Mouse (Mus musculus) intestine, embryonic 14.5 days (tissue): ENCODE measurements at regions not wholly inside any gene's neighbourhood (a gene's known extent, or its start where the extent isn't known, plus 50 kb on each side); places are given as distances from the start of the nearest gene placed in this dataset.

Experiments used
- ATAC-seq: fragments of 200-750 bp; cut with Nextera tagmentation; replicated peaks from 2 replicates; pipeline ENCODE4 v1.8.0; 2017; ENCODE audit warnings: low read depth, moderate number of reproducible peaks, moderate TSS enrichment, moderate library complexity; ENCODE audit not compliant: low FRiP score, low TSS enrichment
- DNase-seq: peaks from one replicate; pipeline ENCODE4 v3.0.0-alpha.2; 2018; ENCODE audit warnings: low spot score
- H3K27ac ChIP-seq: fragments of 300-500 bp; sonication (generic); 2 replicates; pipeline ENCODE4 v1.5.1; 2014; ENCODE audit warnings: low read depth, mild to moderate bottlenecking, control low read depth
- H3K27me3 ChIP-seq: fragments of 300-500 bp; sonication (generic); replicated peaks from 2 replicates; pipeline ENCODE4 v1.6.1; 2014; ENCODE audit warnings: low read length, control low read depth; ENCODE audit not compliant: control insufficient read depth, insufficient read depth
- H3K36me3 ChIP-seq: fragments of 300-500 bp; sonication (generic); 2 replicates; pipeline ENCODE4 v1.6.1; 2014; ENCODE audit warnings: low read length, control low read depth; ENCODE audit not compliant: control insufficient read depth, insufficient read depth
- H3K4me1 ChIP-seq: fragments of 300-500 bp; sonication (generic); replicated peaks from 2 replicates; pipeline ENCODE4 v1.6.1; 2014; ENCODE audit warnings: low read length, control low read depth, mixed read lengths; ENCODE audit not compliant: control insufficient read depth, insufficient read depth
- H3K4me2 ChIP-seq: fragments of 300-500 bp; sonication (generic); 2 replicates; pipeline ENCODE4 v1.6.1; 2014; ENCODE audit warnings: low read length
- H3K4me3 ChIP-seq: fragments of 300-500 bp; sonication (generic); 2 replicates; pipeline ENCODE4 v1.5.1; 2014; ENCODE audit warnings: low read depth, low read length, control low read depth, mixed read lengths
- H3K9ac ChIP-seq: fragments of 300-500 bp; sonication (generic); 2 replicates; pipeline ENCODE4 v1.6.1; 2014; ENCODE audit warnings: mild to moderate bottlenecking, low read length
- H3K9me3 ChIP-seq: fragments of 300-500 bp; sonication (generic); 2 replicates; pipeline ENCODE4 v1.6.1; 2016; ENCODE audit warnings: low read length, control low read depth; ENCODE audit not compliant: control insufficient read depth
- WGBS: fragments of 180-500 bp; shearing (Covaris S2); extraction: QIAGEN DNeasy Blood & Tissue Kit; methylation state at CpG from one replicate; pipeline ENCODE4 v1.1.7; 2014; 5-methylcytosine and 5-hydroxymethylcytosine counted together

GRCm38 (mm10) chr8:109373977-109374376 lies 119.8 kb upstream of the Pmfbp1 start:
- 63% methylated on average over 2 of the region's 2 CpGs for WGBS
- no peak overlapping the region for H3K27ac ChIP-seq
- no peak overlapping the region for H3K9ac ChIP-seq
- H3K4me1 ChIP-seq = no peaks in the 10 kb centered on the region
- H3K36me3 ChIP-seq = no peaks in the 10 kb centered on the region
- no peak overlapping the region for H3K4me3 ChIP-seq
- H3K27me3 ChIP-seq = no peaks in the 10 kb centered on the region
- no peak; the same call in 1 of the 2 replicates for ATAC-seq
- DNase-seq = no peak
- H3K4me2 ChIP-seq = no peak overlapping the region
- no peaks in the 10 kb centered on the region for H3K9me3 ChIP-seq

DNA sequence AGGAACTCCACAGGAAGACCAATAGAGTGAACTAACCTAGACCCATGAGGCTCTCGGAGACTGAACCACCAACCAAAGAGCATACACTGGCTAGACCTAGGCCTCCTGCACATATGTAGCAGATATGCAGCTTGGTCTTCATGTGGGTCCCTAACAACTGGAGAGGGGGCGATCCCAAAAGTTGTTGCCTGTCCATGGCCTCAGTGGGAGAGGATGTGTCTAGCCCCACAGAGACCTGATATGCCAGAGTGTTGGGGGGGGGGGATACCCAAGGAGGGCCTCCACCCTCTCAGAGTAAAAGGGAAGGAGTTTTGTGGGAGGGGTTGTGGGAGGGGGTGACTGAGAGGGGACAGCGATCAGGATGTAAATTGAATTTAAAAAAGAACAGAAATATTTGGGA lies 108.9 kb upstream of the Pmfbp1 start:
- Histone ChIP-seq H3K36me3 (no peaks in the 10 kb centered on the region), H3K27ac (no peak overlapping the region), H3K4me2 (no peak overlapping the region), H3K9me3 (no peaks in the 10 kb centered on the region), H3K4me3 (no peak overlapping the region), H3K27me3 (no peaks in the 10 kb centered on the region), H3K4me1 (no peaks in the 10 kb centered on the region), H3K9ac (no peak overlapping the region)
- DNase-seq (no peak), ATAC-seq (no peak)
- 95% methylated on average over 3 of the region's 3 CpGs for WGBS

DNA sequence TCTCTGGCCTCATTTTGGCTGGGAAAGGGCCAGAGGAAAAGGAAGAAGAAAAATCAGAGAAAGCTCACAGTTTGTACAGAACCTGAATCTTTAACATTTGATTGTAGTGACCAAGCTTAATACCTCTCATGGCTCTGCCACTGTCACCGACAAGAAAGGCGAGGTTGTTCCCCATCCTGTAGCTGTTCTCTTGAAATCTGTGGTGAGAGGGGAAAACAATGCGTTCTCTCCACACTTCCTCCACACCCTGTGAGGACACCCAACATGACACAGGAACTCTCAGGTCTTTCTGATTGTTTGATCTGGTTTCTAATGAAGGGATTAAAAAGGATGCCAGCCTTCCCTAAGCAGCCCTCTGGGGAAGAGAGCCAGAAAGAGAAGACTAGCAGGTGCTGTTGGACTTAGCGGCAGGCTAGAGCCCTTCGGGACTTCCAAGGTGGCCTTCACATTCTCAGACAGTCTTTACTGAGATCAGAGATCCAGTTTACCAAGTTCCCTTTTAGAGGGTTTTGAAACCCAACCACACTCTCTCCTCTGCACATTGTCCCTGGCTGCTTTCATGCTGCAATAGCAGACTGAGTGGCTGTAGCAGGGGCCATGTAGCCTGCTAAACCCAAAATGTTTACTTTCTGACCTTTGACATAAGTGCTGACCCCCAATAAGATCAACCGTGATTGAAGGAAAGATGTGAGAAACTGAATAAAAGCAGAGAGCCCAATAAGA lies 98.5 kb upstream of the Pmfbp1 start:
- H3K9ac ChIP-seq = no peak overlapping the region
- H3K27me3 ChIP-seq = no peaks in the 10 kb centered on the region
- H3K27ac ChIP-seq = no peak overlapping the region
- WGBS = 83% methylated on average over 6 of the region's 6 CpGs
- no peak overlapping the region for H3K4me3 ChIP-seq
- DNase-seq (no peak), ATAC-seq (no peak)
- H3K4me1 ChIP-seq = no peaks in the 10 kb centered on the region
- no peaks in the 10 kb centered on the region for H3K36me3 ChIP-seq
- no peaks in the 10 kb centered on the region for H3K9me3 ChIP-seq
- H3K4me2 ChIP-seq = no peak overlapping the region

DNA sequence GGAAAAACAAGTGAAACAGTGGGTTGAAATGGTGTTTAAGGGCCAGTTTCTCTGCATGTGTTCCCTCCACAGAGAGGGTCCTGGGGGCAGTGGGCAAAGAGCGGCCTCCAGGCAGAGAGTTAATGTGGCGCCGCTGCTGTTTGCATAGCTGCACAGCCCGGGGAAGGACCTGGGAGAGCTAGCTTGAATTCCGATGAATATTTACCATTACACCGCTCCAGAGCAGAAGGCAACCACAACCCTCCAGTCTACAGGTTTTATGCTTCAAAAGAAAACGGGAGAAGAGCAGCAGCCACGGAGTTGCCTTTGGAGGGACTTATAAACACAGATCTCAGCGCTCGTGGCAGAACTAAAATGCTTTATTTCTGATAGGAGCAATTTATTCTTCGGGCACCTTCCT lies 94.2 kb upstream of the Pmfbp1 start:
- WGBS = 47% methylated on average over 11 of the region's 11 CpGs
- DNase-seq (no peak), ATAC-seq (no peak)
- H3K27ac ChIP-seq = no peak overlapping the region
- H3K9me3 ChIP-seq = no peaks in the 10 kb centered on the region
- H3K4me1 ChIP-seq = no peaks in the 10 kb centered on the region
- no peaks in the 10 kb centered on the region for H3K27me3 ChIP-seq
- no peak overlapping the region for H3K4me3 ChIP-seq
- H3K4me2 ChIP-seq = no peak overlapping the region
- H3K9ac ChIP-seq = no peak overlapping the region
- no peaks in the 10 kb centered on the region for H3K36me3 ChIP-seq

DNA sequence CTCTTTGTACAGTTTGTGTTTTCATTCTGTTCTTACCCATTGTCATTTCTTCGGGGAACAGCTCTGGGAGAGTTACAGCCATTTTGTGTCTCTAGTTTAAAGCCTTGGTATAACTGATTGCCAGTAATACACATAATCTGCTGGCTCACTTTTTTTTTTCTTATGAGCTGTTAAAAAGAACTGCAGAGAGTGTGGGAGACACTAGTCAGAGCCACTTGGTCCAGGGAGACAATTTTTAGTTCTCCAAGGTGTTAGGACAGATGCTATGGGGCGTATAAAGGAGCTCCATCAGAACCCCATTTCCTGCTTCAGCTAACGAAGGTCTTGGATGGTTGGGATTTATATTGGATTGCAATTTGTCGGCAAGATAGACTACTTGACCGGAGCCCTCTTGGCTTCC lies 93.6 kb upstream of the Pmfbp1 start:
- Histone ChIP-seq H3K4me1 (no peaks in the 10 kb centered on the region), H3K36me3 (no peaks in the 10 kb centered on the region), H3K4me2 (no peak overlapping the region), H3K9ac (no peak overlapping the region), H3K27ac (no peak overlapping the region), H3K4me3 (no peak overlapping the region), H3K27me3 (no peaks in the 10 kb centered on the region), H3K9me3 (no peaks in the 10 kb centered on the region)
- ATAC-seq (no peak), DNase-seq (no peak)
- WGBS = 94% methylated on average over 5 of the region's 5 CpGs

- no peaks in the 10 kb centered on the region for H3K9me3 ChIP-seq
- DNase-seq (no peak), ATAC-seq (no peak)
- H3K9ac ChIP-seq = no peak overlapping the region
- H3K4me2 ChIP-seq = no peak overlapping the region
- no peak overlapping the region for H3K27ac ChIP-seq
- H3K36me3 ChIP-seq = no peaks in the 10 kb centered on the region
- no peaks in the 10 kb centered on the region for H3K4me1 ChIP-seq
- no peak overlapping the region for H3K4me3 ChIP-seq
- H3K27me3 ChIP-seq = no peaks in the 10 kb centered on the region
- WGBS = 57% methylated on average over 5 of the region's 5 CpGs
Observed at GRCm38 (mm10) chr8:109407913-109408312, 85.9 kb upstream of the Pmfbp1 start.

- WGBS = 83% methylated on average over 6 of the region's 6 CpGs
- H3K27me3 ChIP-seq = no peaks in the 10 kb centered on the region
- H3K4me3 ChIP-seq = no peak overlapping the region
- DNase-seq (no peak), ATAC-seq (no peak)
- no peak overlapping the region for H3K27ac ChIP-seq
- H3K4me1 ChIP-seq = no peaks in the 10 kb centered on the region
- no peak overlapping the region for H3K4me2 ChIP-seq
- no peaks in the 10 kb centered on the region for H3K9me3 ChIP-seq
- no peak overlapping the region for H3K9ac ChIP-seq
- H3K36me3 ChIP-seq = no peaks in the 10 kb centered on the region
Observed at GRCm38 (mm10) chr8:109410531-109410930, 83.3 kb upstream of the Pmfbp1 start.

- Histone ChIP-seq H3K36me3 (no peaks in the 10 kb centered on the region), H3K9ac (no peak overlapping the region), H3K9me3 (no peaks in the 10 kb centered on the region), H3K27me3 (no peaks in the 10 kb centered on the region), H3K4me2 (no peak overlapping the region), H3K27ac (no peak overlapping the region), H3K4me3 (no peak overlapping the region), H3K4me1 (0 out of 2 replicates have a peak, but pooled peaks cover 2% of the 10 kb centered on the region)
- DNase-seq (no peak), ATAC-seq (no peak)
- WGBS = 94% methylated on average over 5 of the region's 5 CpGs
Observed at GRCm38 (mm10) chr8:109413386-109413785, 80.4 kb upstream of the Pmfbp1 start.

DNA sequence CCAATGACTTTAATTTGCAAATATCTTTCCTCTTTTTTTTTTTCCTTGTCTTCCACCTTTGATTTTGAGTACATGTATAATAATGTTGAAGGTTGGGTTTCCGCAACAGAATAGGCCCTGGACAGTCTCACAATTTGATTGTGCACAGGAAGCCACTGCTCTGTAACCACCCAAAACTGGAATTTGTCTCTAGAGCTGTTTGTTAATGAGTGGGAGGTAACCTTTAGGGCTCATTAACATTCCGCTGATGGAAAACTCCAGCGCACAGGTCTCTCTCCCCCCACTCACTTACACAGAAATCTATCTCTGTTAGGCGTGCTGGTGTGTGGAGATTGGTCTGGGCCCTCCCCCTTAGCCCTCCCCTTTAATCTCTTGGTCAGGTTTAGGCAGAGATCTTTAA lies 78.5 kb upstream of the Pmfbp1 start:
- no peaks in the 10 kb centered on the region for H3K9me3 ChIP-seq
- no peak overlapping the region for H3K4me3 ChIP-seq
- ATAC-seq = no peak
- 0 out of 2 replicates have a peak, but pooled peaks cover 2% of the 10 kb centered on the region for H3K4me1 ChIP-seq
- no peaks in the 10 kb centered on the region for H3K36me3 ChIP-seq
- no peak overlapping the region for H3K27ac ChIP-seq
- H3K9ac ChIP-seq = no peak overlapping the region
- no peak overlapping the region for H3K4me2 ChIP-seq
- WGBS = 65% methylated on average over 4 of the region's 4 CpGs
- H3K27me3 ChIP-seq = no peaks in the 10 kb centered on the region
- DNase-seq = no peak
